Mouse (Mus musculus): ENCODE results near the gene Pam.

GRCm38 (mm10) chr1:97943402-97943801 is 152.0 kb downstream of the Pam start:
- TF ChIP-seq CTCF (conservative IDR thresholded peaks at IDR 0.05; ENCODE audit: low read length) (no peak), POU5F1 (IDR thresholded peaks at IDR 0.05; ENCODE audit: borderline replicate concordance, low read length) (no peak)

Measured in E14TG2a.4 (cell line).